Mouse (Mus musculus): ENCODE measurements around the gene Sp2. TPM values are rescaled to one million over a fixed set of nuclear protein-coding genes. Genes with fewer than 3 reads are reported as not detected.

Sp2 gene
- total and polyA plus RNA-seq, 3 experiments = 10.4 to 12.4 (median 12.3) TPM

DNA sequence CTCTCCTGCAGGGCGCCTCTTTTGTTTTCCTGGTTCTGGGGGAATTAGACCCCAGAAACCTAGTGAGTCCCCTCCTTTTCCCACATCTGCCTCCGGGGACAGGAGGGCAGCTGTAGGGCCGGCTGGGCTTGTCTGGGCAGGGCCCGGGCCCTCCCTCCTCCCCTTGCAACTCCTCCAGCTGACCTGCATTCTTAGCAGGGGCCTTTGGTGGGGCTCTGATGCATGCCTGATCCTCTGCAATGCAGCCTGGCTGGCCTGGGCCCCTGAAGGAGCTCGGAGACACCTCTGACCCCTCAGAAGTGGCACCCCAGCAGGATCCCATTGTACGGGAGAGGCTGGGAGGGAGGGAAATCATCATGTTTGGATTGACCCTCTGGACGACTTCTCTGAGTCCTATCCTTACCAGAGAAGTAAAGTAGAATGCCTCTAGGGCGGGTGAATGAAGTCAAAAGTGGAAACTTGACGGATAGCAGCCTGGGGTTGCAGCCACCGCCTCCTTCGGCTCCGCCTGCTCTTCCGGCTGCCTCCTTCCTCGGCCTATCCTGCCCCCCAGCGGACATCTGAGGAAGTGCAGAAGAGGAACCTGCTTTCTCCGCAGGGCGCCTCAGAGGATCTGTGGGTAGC lies 43.1 kb upstream of the Sp2 start:
- Histone ChIP-seq H3K79me2 (replicated peaks; ENCODE audit: control insufficient read depth, insufficient read depth, low read length) (no peaks in the 10 kb centered on the region), H3K27me3 (ENCODE audit: control insufficient read depth, insufficient read depth, low read length) (peaks cover 8% of the 10 kb centered on the region; the same call in 1 of the 2 replicates), H3K4me3 (peak overlapping the region; percentile 33), H3K9ac (ENCODE audit: low read depth, low read length) (peak overlapping the region; percentile 42), H3K27ac (peak overlapping the region; percentile 58), H3K4me1 (ENCODE audit: control insufficient read depth, insufficient read depth, low read length) (no peaks in the 10 kb centered on the region; the same call in 1 of the 2 replicates), H3K36me3 (ENCODE audit: control insufficient read depth, insufficient read depth, low read length) (no peaks in the 10 kb centered on the region)
- 6% methylated on average over 17 of the region's 17 CpGs for WGBS
- TF ChIP-seq CTCF (IDR thresholded peaks at IDR 0.05) = no peak; the same call in 1 of the 2 replicates
- TF ChIP-seq EP300 (IDR thresholded peaks at IDR 0.05; ENCODE audit: insufficient read depth, low read depth, low read length) = peak; percentile 68; the same call in 1 of the 2 replicates
- TF ChIP-seq POLR2A (IDR thresholded peaks at IDR 0.05; ENCODE audit: insufficient read depth, low read depth, low read length) = peak; percentile 61
- intact Hi-C loops (cut with DNase I) = loop anchor here (1.0 to 2.0 kb wide), 2 partner anchors 44 to 109 kb away; partner anchors contain the start of genes Cdk5rap3 and Sp2
- peak; percentile 88 for DNase-seq

DNA sequence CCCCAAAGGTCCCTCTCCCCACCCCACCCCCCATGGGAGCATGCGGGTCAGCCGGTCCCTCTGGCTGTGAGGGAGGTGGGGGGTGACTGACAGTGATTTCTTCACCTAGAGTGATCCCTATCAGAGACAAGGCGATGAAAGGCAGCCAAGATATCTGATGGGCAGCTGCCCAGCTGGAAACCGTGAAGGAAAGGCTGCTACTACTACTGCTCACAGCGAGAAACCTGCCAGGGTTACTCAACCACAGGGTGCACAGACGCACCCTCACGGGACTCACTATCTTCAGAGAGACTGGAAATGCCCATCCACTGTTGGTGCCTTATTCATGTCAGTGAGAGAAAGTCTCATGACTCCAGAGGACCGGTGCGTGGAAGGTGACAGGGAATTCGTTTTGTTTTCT lies 42.2 kb upstream of the Sp2 start:
- no peak for TF ChIP-seq EP300 (IDR thresholded peaks at IDR 0.05; ENCODE audit: insufficient read depth, low read depth, low read length)
- no peak for TF ChIP-seq CTCF (IDR thresholded peaks at IDR 0.05)
- TF ChIP-seq POLR2A (IDR thresholded peaks at IDR 0.05; ENCODE audit: insufficient read depth, low read depth, low read length) = no peak
- Histone ChIP-seq H3K27ac (no peak overlapping the region), H3K36me3 (ENCODE audit: control insufficient read depth, insufficient read depth, low read length) (no peaks in the 10 kb centered on the region), H3K79me2 (replicated peaks; ENCODE audit: control insufficient read depth, insufficient read depth, low read length) (no peaks in the 10 kb centered on the region), H3K27me3 (ENCODE audit: control insufficient read depth, insufficient read depth, low read length) (peaks cover 8% of the 10 kb centered on the region; the same call in 1 of the 2 replicates), H3K9ac (ENCODE audit: low read depth, low read length) (no peak overlapping the region), H3K4me3 (no peak overlapping the region), H3K4me1 (ENCODE audit: control insufficient read depth, insufficient read depth, low read length) (no peaks in the 10 kb centered on the region)
- 57% methylated on average over 10 of the region's 10 CpGs for WGBS
- intact Hi-C loops (cut with DNase I) = loop anchor here (2.0 kb wide), 1 partner anchor 108 kb away; the partner anchor contains the start of gene Cdk5rap3
- no peak for DNase-seq

DNA sequence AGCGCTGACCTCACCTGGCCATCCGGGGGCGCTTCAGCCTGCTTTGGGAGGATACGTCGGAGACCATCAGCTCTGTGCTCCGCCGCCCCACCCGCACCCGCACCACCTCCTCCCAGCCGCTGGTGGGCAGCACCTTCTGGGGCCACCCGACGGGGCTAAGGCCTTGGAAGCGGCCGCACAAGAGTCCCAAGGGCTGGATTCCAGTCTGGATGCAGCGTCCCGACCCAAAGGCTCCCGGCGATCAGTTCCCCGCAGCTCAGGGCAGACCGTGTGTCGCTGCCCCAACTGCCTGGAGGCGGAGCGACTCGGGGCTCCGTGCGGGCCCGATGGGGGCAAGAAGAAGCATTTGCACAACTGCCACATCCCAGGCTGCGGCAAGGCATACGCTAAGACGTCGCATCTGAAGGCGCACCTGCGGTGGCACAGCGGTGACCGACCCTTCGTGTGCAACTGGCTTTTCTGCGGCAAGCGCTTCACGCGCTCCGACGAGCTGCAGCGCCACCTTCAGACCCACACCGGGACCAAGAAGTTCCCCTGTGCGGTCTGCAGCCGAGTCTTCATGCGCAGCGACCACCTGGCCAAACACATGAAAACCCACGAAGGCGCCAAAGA lies 39.2 kb upstream of the Sp2 start:
- no peaks in the 10 kb centered on the region for H3K36me3 ChIP-seq (ENCODE audit: control insufficient read depth, insufficient read depth, low read length)
- no peaks in the 10 kb centered on the region for H3K4me1 ChIP-seq (ENCODE audit: control insufficient read depth, insufficient read depth, low read length)
- no peaks in the 10 kb centered on the region for H3K79me2 ChIP-seq (replicated peaks; ENCODE audit: control insufficient read depth, insufficient read depth, low read length)
- peak overlapping the region; percentile 79 for H3K9ac ChIP-seq (ENCODE audit: low read depth, low read length)
- peaks cover 23% of the 10 kb centered on the region for H3K27me3 ChIP-seq (ENCODE audit: control insufficient read depth, insufficient read depth, low read length)
- peak overlapping the region; percentile 74 for H3K4me3 ChIP-seq
- intact Hi-C loops (cut with DNase I) = loop anchor here (1.0 to 2.0 kb wide), 2 partner anchors 40 to 155 kb away; partner anchors contain the start of gene Sp2
- peak overlapping the region; percentile 67 for H3K27ac ChIP-seq
- TF ChIP-seq CTCF (IDR thresholded peaks at IDR 0.05) (peak; percentile 60), EP300 (IDR thresholded peaks at IDR 0.05; ENCODE audit: insufficient read depth, low read depth, low read length) (peak; percentile 9; the same call in 1 of the 2 replicates), POLR2A (IDR thresholded peaks at IDR 0.05; ENCODE audit: insufficient read depth, low read depth, low read length) (no peak)
- 1% methylated on average over 50 of the region's 50 CpGs for WGBS
- peak; percentile 81 to 85 for DNase-seq

DNA sequence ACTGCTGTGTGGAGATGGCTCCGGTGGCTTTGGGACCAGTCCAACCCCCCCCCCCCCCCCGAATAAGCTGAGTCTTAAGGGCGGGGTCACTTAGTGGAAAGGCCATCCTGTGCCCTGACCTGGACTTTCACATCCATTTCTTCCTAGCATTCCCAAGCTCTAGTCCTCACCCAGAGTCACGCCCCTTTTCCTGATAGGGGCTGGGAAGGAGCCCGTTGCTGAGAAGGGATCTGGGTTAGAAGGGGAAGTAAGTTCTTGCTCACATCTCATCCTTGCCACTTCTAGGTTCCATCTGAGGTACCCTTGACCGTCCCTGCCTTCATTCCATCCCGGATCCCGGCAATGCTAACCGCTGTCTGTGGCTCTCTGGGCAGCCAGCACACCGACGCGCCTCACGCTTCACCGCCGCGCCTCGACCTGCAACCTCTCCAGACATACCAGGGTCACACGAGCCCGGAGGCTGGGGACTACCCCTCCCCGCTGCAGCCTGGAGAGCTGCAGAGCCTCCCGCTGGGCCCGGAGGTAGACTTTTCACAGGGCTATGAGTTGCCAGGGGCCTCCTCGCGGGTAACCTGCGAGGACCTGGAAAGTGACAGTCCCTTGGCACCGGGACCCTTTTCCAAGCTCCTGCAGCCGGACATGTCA lies 38.5 kb upstream of the Sp2 start:
- no peak for DNase-seq
- no peak for TF ChIP-seq POLR2A (IDR thresholded peaks at IDR 0.05; ENCODE audit: insufficient read depth, low read depth, low read length)
- no peak for TF ChIP-seq EP300 (IDR thresholded peaks at IDR 0.05; ENCODE audit: insufficient read depth, low read depth, low read length)
- TF ChIP-seq CTCF (IDR thresholded peaks at IDR 0.05) = no peak
- H3K36me3 ChIP-seq (ENCODE audit: control insufficient read depth, insufficient read depth, low read length) = no peaks in the 10 kb centered on the region
- 2% methylated on average over 27 of the region's 27 CpGs for WGBS
- H3K27me3 ChIP-seq (ENCODE audit: control insufficient read depth, insufficient read depth, low read length) = peaks cover 24% of the 10 kb centered on the region
- peak overlapping the region; percentile 74 for H3K4me3 ChIP-seq
- no peak overlapping the region for H3K27ac ChIP-seq
- H3K9ac ChIP-seq (ENCODE audit: low read depth, low read length) = 0 out of 2 replicates have a peak overlapping the region, but pooled peaks have one; percentile 2
- intact Hi-C loops (cut with DNase I) = no loop called here
- H3K4me1 ChIP-seq (ENCODE audit: control insufficient read depth, insufficient read depth, low read length) = no peaks in the 10 kb centered on the region
- no peaks in the 10 kb centered on the region for H3K79me2 ChIP-seq (replicated peaks; ENCODE audit: control insufficient read depth, insufficient read depth, low read length)

DNA sequence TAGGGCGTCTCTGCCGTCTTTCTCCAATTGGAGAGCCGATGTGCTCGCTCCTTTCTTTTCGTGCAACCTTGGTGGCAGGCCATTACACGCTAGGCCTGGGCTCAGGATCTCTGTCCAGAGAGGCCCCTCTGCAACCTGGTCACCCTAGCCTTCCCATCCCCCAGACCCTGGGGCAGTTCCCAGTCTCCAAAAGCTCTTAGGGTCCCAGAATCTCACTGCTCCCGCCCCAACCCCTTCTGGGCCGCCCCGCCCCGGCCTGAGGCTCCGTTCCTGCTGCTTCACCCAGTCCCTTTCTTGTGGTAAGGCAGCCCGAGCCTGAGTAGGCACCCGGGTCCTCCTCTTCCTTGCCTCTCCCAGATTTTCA lies 36.6 kb upstream of the Sp2 start:
- Histone ChIP-seq H3K79me2 (replicated peaks; ENCODE audit: control insufficient read depth, insufficient read depth, low read length) (no peaks in the 10 kb centered on the region), H3K4me3 (no peak overlapping the region), H3K27ac (no peak overlapping the region), H3K4me1 (ENCODE audit: control insufficient read depth, insufficient read depth, low read length) (no peaks in the 10 kb centered on the region), H3K27me3 (ENCODE audit: control insufficient read depth, insufficient read depth, low read length) (peaks cover 30% of the 10 kb centered on the region), H3K9ac (ENCODE audit: low read depth, low read length) (no peak overlapping the region), H3K36me3 (ENCODE audit: control insufficient read depth, insufficient read depth, low read length) (no peaks in the 10 kb centered on the region)
- no peak for TF ChIP-seq EP300 (IDR thresholded peaks at IDR 0.05; ENCODE audit: insufficient read depth, low read depth, low read length)
- TF ChIP-seq CTCF (IDR thresholded peaks at IDR 0.05) = no peak
- TF ChIP-seq POLR2A (IDR thresholded peaks at IDR 0.05; ENCODE audit: insufficient read depth, low read depth, low read length) = no peak
- WGBS = 14% methylated on average over 13 of the region's 13 CpGs
- DNase-seq = no peak
- intact Hi-C loops (cut with DNase I) = no loop called here
